Mouse (Mus musculus): Measurements from ENCODE around the gene Itih5.

GRCm38 (mm10) chr2:10293556-10294206 is 140.3 kb downstream of the Itih5 start:
- TF ChIP-seq CTCF (IDR thresholded peaks at IDR 0.05; ENCODE audit: control insufficient read depth, insufficient read depth, insufficient replicate concordance, low read depth, low read length) = no peak
- TF ChIP-seq POLR2A (IDR thresholded peaks at IDR 0.05; ENCODE audit: control insufficient read depth, low read depth, low read length) = no peak

Measured in testis, adult 2 months (tissue).